In the genomic region with DNA sequence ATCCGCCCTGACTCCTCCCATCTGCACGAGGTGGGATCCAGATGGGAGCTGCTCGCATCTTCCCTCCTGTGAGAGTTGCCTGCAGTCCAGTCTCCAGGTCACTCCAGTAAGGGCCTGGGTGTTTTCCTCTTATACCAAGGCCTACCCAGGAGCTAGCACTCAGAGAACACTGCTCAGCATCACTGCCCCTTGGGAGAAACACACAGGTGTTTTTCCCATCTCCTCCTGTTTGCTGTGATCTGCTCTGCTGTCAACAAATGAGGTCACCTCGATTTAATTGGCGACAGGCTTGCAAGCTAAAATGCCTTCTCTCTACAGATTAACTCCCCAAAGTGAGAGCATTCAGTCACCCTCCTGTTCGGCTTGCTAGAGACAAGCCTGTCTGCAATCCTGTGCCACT, we compare ENCODE assay signal across 19 mouse cellular contexts.
DNase-seq lines count a peak whose midpoint lies in the region; ATAC-seq and TF ChIP-seq lines count a peak whose summit lies in the region.
"Had no signal": no experiment of that assay in that cellular context is flagged by ENCODE, and none has a peak within 500 bp of the region (broad histone marks: within the 10 kb centered on the region; RNA-seq: fewer than 3 reads in every experiment).

No protein-coding gene starts in this region.

- H3K27ac ChIP-seq in forebrain, embryonic 10.5 days, result no peak overlapping the region
- no peak overlapping the region; the same call in 1 of the 2 replicates for H3K27ac ChIP-seq in forebrain, postnatal 0 days (ENCODE audit: low read depth, low read length)
- 0 out of 2 replicates have a peak overlapping the region, but pooled peaks have one; percentile 48 for H3K27ac ChIP-seq in cortical plate, adult 2 months (ENCODE audit: insufficient read depth, low read length)
- H3K27ac ChIP-seq: forebrain, embryonic 12.5 days; hindbrain, embryonic 10.5 days; limb, embryonic 10.5 days had no signal

- H3K36me3 ChIP-seq in forebrain, embryonic 10.5 days (replicated peaks), result peaks cover 71% of the 10 kb centered on the region
- H3K36me3 ChIP-seq in forebrain, postnatal 0 days (ENCODE audit: insufficient read depth), result peaks cover 45% of the 10 kb centered on the region

- 63% methylated on average over 6 of the region's 6 CpGs for WGBS in forebrain, embryonic 10.5 days
- 55% methylated on average over 6 of the region's 6 CpGs for WGBS in forebrain, postnatal 0 days

- no peak for TF ChIP-seq CTCF in forebrain, postnatal 0 days (IDR thresholded peaks at IDR 0.05; ENCODE audit: low read depth)
- TF ChIP-seq CTCF in cortical plate, adult 2 months (IDR thresholded peaks at IDR 0.05; ENCODE audit: extremely low read depth, insufficient read depth, low read length), result no peak

- no peaks in the 10 kb centered on the region for H3K9me3 ChIP-seq in forebrain, embryonic 10.5 days
- no peaks in the 10 kb centered on the region for H3K9me3 ChIP-seq in forebrain, postnatal 0 days (ENCODE audit: low read length)
- H3K9me3 ChIP-seq: forebrain, embryonic 12.5 days; hindbrain, embryonic 10.5 days; limb, embryonic 10.5 days had no signal

- no peak overlapping the region for H3K4me3 ChIP-seq in forebrain, embryonic 10.5 days
- no peak overlapping the region for H3K4me3 ChIP-seq in forebrain, postnatal 0 days (ENCODE audit: low read depth, low read length)
- H3K4me3 ChIP-seq in cortical plate, adult 2 months (ENCODE audit: insufficient read depth, low read length), result no peak overlapping the region
- H3K4me3 ChIP-seq: forebrain, embryonic 12.5 days; hindbrain, embryonic 10.5 days; limb, embryonic 10.5 days; myocyte had no signal

- DNase-seq in forebrain, embryonic 10.5 days (ENCODE audit: extremely low spot score, low spot score), result peak; percentile 10
- no peak for DNase-seq in forebrain, postnatal 0 days
- peak; percentile 10 to 38 for DNase-seq in heart, adult 9 months (ENCODE audit: low spot score in 2 of 2)
- no peak for DNase-seq in heart, postnatal 25 days (ENCODE audit: low spot score)
- DNase-seq in brain, adult 2 months (ENCODE audit: low read depth, low spot score), result peak; percentile 54
- DNase-seq in adrenal gland, adult 8-10 months, result no peak
- DNase-seq: adrenal gland, adult 2 months; cerebellum, adult 11 months; gastrocnemius, postnatal 36 days; kidney, adult 8-10 months; kidney, postnatal 14 days; lung, adult 18-20 months; lung, postnatal 36 days; thymus, postnatal 36 days had no signal

- TF ChIP-seq POLR2A in cortical plate, adult 2 months (IDR thresholded peaks at IDR 0.05; ENCODE audit: extremely low read depth, insufficient read depth, low read length), result no peak

- H3K4me1 ChIP-seq in forebrain, embryonic 10.5 days, result peaks cover 4% of the 10 kb centered on the region; the same call in 1 of the 2 replicates
- no peaks in the 10 kb centered on the region for H3K4me1 ChIP-seq in forebrain, postnatal 0 days (ENCODE audit: insufficient read depth)
- peaks cover 11% of the 10 kb centered on the region for H3K4me1 ChIP-seq in cortical plate, adult 2 months (ENCODE audit: control insufficient read depth, insufficient read depth, low read length)
- H3K4me1 ChIP-seq: hindbrain, embryonic 10.5 days had no signal

- no peak for ATAC-seq in forebrain, postnatal 0 days

- intact Hi-C loops in heart, postnatal 25 days (cut with DNase I), result loop anchor here (2.0 to 5.0 kb wide), 2 partner anchors 480 to 720 kb away; no protein-coding TSS in a partner anchor

- H3K27me3 ChIP-seq in forebrain, embryonic 10.5 days (ENCODE audit: poor library complexity, severe bottlenecking), result no peaks in the 10 kb centered on the region
- no peaks in the 10 kb centered on the region for H3K27me3 ChIP-seq in forebrain, postnatal 0 days (ENCODE audit: insufficient read depth, low read length)
- H3K27me3 ChIP-seq: forebrain, embryonic 12.5 days had no signal

- H3K4me2 ChIP-seq in forebrain, postnatal 0 days (ENCODE audit: low read depth), result no peak overlapping the region
- H3K4me2 ChIP-seq: forebrain, embryonic 12.5 days had no signal

- no peak overlapping the region for H3K9ac ChIP-seq in forebrain, postnatal 0 days
- H3K9ac ChIP-seq: forebrain, embryonic 12.5 days had no signal

Comparison
In these comparisons a context has a peak if more than half of its experiments do, and no peak if none do; other contexts are left out.
1. DNase-seq: peak in forebrain, embryonic 10.5 days (single experiment), heart, adult 9 months (2 of 2) and brain, adult 2 months (single experiment); none in forebrain, postnatal 0 days (single experiment), heart, postnatal 25 days (single experiment) and adrenal gland, adult 8-10 months (single experiment).